Mouse (Mus musculus) adrenal gland, postnatal 25 days (tissue): ENCODE data around the gene Tln1. TPM values are rescaled to one million over a fixed set of nuclear protein-coding genes. Genes with fewer than 3 reads are reported as not detected.

ENCODE experiments used
- DNase-seq: peaks from one replicate; pipeline ENCODE4 v3.0.0; 2021; ENCODE audit warnings: mixed read lengths
- total RNA-seq: library from RNA; stranded (reverse); gene quantifications from 2 replicates; pipeline ENCODE4 v1.2.3, GENCODE M21; 2021

Gene Tln1
- total RNA-seq, 1 experiment from 2014 or later = 303 TPM

DNA sequence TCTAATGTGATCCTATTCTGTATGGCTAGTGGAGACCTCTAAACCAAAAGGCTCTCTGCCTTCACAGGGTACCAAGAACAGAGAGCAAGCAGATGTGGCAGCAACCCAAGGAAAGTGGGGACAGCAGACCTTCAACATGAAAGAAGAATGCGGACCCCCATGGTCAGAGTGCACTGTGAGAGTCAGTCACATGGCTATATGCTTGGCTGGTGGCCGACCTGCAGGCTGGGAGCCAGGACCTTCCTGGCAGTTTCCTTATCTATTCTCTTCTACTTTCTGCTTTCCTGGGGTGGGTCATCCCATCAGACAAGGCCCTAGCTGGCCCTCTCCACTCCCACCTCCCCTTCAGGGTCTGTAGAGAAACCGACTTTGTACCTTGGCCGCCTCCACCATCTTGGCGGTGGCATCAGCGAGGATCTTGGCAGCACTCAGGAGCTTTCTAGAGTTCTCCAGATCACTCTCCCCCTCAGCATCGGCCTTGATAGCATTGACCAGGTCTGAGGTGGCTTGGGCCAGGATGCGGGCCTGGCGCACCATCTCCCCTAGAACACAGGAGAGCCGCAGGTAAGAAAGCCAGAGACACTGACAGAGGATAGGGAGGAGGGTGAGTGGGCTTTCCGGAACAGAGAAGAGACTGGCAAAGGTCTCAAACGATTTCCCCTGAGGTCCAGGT lies 16.0 kb downstream of the Tln1 start:
- peak; percentile 69 for DNase-seq

DNA sequence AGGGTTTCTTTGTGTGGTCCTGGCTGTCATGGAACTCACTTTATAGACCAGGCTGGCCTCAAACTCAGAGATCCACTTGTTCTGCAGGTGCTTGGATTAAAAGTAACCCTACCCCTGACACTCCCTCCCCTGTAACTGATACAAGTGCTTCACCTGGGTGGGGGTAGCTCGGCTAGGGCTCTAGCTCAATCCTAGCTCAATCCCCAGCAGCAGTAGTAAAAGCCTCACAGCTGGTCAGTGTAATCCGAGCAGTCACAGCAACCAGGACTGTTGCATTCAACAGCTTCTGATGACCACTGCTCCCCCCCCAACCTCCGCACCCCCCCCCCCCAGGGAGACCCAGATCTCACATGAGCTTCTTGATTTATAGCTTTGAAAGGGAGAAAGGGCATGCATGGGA lies 20.4 kb downstream of the Tln1 start:
- no peak for DNase-seq

DNA sequence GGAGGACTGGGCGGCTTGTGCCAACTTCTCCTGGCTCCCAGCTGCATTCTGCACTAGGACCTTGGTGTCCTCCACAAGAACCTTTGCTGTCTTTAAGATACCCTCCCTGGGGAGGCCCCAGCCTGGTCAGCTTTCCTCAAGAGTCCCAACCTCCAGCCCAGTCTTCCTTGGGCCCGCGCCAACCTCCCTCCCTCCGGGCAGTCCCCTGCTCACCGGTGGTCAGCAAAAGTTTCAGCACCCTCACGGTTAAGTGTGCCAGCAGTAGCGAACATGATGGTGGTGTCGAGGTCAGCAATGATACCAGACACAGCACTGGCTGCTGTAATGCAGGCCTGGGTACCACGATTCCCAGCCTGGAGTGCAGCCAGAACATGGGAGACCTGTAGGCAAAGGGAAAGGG lies 26.5 kb downstream of the Tln1 start:
- DNase-seq = peak; percentile 19

DNA sequence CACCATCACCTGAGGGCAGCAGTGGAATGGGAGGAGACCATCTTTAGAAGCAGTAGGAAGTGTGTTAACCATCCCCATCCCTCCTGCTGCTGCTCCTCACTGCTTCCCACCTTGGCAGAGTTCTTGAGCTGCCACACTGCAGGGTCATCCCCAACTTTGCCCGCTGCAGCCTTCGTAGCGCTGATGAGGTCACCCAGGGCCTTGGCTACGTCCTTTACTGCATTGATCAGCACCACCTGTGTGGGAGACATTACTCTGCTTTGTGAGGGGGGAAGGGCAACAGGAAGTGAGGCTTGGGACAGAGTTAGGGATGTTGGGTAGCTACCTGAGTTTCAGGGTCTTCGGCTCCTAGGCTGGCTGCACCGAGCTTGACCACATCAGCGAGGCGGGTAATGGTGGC lies 26.9 kb downstream of the Tln1 start:
- DNase-seq = no peak

DNA sequence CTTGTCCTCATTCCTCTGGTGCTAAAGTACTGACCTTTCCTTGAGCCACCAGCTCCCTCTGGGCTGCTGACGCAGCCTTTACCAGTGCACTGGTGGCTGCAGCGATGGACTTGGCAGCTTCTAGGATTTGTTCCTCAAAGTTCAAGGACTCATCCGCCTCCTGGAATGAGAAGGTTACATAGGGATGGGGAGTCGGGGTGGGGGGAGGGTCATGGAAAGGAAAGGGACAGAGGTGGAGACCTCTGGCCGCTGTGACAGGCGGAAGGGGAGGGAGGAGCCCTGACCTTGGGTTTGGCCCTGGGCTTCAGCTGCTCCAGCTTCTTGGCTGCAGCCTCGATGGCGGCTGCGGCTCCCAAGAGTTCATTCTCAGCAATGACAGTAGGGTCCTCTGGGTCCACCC lies 29.2 kb downstream of the Tln1 start:
- peak; percentile 74 for DNase-seq

DNA sequence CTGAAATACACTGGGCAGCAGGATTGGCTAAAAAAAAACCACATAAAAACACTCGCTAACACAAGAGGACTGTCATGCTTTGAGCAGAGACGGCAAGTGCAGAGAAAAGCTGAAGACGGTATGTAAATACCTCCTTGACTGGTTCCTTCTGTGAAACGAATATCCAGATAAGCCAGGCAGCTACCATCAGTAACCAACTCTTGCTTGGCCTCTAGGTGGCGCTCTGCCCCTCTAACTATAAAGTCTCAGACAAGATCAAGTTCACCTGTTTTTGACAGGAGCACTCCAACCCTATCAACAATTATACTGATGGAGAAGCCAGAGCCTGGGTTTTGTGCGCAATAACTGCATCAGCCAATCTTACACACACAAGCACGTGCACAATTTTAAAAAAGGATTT lies 31.9 kb downstream of the Tln1 start:
- DNase-seq = peak; percentile 79

DNA sequence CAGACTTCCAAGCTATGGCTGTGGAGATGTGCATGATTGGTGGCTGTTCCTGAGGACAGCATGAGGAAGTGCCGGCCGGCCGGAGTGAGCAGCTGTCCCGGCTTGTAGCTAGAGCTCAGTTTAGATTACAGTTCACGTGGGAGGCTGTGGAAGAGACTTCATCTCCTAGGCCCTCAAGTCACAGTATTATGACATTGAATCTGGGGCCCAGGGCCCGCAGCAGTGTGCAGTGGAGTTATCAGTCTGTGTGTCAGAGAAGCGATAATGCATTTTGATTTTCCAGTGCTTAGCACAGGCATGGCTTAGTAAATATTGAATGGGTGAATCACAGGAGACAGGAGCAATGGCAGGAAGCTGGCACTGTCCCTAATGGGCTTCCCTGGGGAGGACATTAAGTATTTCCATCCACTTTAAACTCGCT lies 32.4 kb downstream of the Tln1 start:
- DNase-seq = peak; percentile 42

DNA sequence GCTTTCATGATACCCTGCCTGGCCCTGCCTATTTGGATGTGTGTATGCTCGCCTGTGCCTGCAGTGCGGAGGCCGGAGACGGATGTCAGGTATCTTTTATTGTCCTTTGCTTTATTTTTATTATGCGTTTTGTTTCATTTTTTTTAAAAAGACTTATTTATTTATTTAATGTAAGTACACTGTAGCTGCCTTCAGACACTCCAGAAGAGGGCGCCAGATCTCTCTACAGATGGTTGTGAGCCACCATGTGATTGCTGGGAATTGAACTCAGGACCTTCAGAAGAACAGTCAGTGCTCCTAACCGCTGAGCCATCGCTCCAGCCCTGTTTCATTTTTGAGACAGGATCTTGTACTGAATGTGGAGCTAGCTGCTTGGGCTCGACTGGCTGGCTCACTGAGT lies 34.0 kb downstream of the Tln1 start:
- DNase-seq = no peak

DNA sequence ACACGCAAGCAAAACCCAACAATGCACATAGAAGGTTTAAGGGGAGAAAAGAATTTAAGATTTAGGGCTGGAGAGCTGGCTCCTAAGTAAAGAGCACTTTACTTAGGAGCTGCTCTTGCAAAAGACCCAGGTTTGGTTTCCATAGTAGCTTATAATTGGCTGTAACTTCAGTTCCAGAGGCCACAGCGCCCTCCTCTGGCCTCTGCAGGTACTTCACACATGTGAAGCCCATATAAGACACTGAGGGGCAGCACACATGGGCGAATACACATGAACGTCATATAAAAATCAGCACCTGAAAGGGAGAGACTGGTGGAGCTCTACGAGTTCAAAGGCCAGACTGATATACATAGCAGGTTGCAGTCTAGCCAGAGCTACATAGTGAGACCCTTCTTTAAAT lies 34.6 kb downstream of the Tln1 start:
- DNase-seq = no peak

DNA sequence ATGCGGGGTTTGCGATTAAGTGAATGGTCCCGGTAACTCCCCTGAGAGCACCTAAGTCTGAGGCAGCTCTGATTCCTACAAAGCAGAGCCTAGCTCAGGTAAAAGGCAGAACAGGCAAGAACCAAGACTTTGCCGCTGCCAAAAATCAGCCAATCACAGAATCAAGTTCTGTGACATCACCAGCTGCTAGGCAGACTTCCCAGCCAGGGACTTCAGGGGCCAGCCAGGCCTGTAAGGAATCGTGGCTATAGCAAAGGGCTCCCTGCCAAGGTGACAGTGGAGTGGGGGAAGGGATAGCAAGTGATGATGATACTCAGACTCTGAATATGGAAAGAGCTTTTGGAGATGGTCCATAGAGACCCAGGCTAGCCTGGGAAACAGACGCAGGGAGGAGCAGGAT lies 42.5 kb downstream of the Tln1 start:
- DNase-seq = peak; percentile 86

DNA sequence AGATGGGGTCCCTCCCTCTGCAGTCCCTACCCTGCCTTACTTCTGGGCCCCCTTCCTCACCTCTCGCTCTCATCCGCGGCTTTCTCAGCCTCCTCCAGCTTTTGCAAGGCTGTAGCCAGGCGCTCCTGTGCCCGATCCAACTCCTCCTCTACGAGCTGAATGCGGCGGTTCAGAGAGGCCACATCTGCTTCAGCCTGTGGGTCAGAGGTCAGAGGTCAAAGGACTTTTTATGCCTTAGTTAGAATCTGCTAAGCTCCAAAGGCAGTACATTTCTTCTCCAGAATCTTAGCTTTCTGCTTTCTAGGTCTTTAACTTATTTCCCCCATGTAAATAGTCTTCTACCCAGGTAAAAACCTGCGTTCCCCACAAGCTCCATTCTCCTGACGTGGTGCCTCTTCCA lies 42.9 kb downstream of the Tln1 start:
- no peak for DNase-seq

DNA sequence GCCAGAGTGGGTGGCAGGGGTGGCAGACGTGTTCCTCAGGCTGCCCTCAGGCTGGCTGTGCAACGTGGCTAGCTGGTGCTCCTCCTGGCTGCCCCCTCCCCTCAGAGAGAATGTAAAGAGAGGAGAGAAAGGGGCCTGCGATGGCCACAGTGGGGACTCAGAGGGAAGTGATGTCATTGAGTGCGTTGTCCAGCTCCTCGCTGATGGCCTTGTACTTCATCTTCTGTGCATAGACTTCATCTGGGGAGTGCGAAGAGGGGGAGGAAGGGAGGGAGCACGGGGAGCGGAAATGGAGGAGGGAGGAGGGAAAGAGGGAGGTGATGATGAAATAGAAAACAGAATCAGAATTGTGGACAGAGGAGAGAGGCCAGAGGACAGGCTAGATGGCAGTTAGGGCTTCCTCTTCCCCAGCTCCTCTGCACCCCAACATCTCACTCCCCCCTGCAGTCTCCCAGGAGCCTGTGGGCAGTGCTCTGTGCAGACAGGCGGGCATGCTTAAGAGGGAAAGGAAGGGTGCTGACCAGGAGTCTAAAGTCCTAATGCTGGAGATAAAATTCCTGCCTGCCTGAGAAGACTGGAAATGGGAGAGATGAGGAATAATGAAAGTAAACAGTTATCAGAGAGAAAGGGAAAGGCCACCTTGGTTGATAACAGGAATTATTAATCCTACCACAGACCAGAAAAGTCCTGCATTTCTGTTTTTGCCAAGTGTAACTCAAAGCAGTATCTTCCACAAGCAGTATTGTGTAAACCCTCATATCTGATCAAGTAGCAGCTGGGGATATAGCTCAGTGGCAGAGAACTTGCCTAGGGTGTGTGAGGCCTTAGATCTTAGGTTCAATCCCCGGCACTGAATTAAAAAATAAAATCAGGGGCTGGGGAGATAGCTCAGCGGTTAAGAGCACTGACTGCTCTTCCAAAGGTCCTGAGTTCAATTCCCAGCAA lies 46.5 kb downstream of the Tln1 start:
- no peak for DNase-seq

DNA sequence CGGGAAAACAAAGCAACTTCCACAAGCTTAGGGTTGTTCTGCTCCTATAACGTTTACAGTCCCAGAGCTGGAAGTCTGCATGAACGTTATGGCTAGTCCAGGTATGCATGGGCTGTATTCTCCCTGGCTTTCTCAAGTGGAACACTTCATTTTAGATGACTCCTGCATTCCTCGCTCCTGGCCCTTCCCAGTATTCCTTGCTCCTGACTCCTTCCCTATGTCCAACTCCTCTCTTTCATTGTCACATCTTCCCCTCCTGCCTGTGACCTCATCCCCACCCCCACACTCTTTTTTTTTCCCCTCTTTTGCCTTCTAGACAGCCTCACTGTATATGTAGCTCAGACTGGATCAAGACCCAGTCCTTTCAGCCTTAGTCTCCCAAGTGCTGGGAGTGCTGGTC lies 48.7 kb downstream of the Tln1 start:
- DNase-seq = no peak

DNA sequence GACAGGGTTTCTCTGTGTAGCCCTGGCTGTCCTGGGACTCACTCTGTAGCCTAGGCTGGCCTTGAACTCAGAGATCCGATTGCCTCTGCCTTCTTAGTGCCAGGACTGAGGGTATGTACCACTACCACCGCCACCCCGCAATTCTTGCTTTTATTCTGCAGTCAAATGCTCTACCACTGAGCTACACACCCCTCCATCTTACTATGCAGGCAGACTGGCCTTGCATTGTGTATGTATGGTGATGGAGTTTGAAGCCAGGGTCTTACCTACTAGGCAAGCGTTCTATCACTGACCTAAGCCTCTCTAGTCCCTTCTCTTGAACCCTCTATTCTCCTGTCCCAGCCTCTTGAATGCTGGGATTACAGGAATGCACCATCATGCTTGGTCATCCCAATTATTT lies 49.2 kb downstream of the Tln1 start:
- DNase-seq = no peak

DNA sequence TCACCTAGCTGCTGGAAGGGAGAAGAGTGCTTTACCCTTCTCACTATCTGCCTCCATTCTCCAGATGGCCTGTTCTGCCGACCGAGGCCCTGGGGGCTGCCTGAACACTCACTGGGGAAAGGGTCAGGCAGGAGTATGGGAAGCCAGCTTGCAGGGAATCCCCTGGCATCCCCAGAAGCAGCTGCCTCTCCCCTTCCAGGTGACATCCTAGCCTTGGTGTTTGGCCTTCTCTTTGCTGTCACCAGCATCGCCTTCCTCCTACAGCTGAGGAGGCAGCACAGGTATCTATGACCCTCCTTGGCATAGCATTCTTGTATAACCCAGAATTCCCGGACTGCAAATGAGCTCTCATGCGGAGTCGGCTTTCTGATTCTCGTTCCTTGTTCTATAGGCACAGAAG lies 49.8 kb downstream of the Tln1 start:
- no peak for DNase-seq

DNA sequence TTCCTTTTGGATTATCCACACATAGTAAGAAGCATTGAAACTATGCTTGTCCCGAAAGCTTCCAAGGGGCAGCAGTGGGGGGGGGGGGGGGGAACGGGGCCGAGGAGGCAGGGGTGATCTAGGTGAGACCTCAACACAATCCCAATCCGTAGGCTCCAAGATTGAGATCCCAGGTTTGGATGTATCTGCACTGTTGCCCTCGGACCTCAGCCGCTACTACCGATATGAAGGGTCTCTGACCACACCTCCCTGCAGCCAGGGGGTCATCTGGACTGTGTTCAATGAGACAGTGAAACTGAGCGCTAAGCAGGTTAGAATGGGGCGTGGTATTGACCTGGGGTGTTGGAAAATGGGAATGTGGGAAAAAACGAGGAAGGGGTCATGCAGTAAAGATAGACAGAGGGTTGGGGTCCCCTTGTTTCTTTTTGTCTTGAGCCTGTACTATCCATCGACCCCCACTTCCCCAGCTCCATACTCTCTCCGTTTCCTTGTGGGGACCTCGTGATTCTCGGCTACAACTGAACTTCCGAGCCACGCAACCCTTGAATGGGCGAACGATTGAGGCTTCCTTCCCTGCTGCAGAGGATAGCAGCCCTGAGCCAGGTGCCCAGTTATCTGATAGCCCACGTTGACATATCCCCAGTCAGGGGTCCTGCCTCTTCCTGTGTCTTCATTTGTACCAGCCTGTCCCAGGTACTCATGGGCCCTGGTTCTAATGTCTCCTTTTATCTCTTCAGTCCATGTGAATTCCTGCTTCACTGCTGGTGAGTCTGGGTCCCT lies 50.6 kb downstream of the Tln1 start:
- DNase-seq = no peak

DNA sequence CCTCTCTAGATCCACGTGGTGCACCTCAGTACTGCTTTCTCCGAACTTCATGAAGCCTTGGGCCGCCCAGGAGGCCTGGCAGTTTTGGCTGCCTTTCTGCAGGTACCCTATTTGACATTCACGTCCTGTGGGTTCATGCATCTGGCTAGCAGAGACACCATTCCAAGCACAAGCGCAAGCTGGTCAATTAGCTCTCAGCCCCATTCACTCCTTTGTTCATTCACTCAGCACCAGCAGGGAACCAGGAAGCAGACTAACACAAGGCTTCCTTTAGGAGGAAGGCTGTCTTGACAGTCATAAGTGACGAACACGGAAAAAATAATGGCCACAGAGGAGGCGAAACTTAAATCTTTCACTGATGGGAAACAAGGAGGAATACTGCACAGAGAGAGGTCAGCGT lies 53.4 kb downstream of the Tln1 start:
- DNase-seq = no peak

DNA sequence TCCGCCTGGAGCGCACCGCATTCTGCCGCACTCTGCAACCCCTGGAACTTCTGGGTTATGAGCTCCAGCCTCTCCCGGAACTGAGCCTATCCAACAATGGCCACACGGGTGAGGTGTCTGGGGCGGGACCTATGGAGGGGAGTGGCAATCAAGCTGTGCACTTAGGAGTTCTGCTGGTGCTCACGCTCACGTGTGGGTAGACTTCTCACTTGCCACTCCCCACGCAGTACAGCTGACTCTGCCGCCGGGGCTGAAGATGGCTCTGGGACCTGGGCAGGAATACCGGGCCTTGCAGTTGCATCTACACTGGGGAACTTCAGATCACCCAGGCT lies 53.9 kb downstream of the Tln1 start:
- DNase-seq = peak; percentile 69

DNA sequence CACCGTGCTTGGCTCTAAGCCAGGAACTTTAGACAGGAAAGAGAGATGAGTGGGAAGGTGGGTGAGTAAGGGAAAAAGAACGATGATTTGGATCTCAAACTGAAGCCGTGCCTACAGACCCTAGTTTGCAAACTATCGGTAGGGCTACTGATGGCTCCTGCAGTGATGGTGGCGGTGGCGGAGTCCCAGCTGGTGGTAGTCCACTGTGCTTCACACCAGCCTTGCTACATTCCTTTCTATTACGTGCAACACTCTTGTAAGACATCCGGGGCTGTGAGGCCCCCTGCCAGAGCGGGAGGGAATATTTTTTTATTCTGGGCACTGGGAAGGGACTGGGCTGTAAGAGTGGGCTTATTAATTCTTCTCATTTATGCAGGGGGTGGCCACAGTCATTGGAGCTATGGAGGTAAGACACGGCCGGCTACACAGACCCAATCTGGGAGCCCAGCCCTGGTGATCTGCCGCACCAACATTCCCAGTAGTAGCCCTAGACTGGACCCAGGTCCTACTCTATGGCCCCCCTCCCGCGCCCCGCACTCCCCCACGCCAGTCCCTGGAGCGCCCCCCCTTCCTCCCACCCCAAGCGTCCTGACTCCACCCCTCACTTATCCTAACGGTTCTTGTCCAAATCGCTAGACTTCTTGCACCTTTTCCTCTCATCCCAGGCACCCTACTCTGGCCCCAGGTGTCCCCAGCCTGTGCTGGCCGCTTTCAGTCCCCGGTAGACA lies 54.4 kb downstream of the Tln1 start:
- DNase-seq = no peak

DNA sequence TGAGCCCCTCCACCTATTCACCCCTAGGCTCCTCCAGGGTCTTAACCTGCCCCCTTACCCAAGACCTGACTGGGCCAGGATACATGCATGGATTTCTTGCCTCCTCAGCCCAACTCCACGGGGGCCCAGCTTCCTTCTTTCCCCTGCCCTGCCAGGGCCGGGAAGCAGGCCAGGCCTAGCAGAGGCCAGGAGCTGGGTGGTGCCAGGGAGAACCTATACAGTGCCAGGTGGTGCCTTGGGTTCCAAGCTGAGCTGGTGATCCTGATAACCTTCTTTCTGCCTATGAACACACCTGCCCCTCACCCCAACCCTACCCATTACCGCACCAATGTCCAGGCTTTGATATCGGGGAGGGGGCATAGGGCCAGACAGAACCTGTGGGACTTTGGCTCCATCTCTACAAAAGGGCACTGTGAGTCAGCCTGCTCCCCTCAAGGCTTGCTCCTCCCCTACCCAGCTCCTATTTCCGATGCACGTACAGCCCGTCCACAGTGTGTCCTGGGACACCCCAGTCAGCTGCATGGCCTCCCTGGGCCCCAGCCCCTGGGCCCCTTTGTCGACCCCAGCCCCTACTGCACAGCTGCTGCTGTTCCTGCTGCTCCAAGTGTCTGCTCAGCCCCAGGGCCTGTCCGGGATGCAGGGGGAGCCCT lies 55.8 kb downstream of the Tln1 start, which contains the start of gene Car9:
Gene Car9, plus strand, starts transcription at position 431 of the 650 bp plus-strand sequence.
- DNase-seq = no peak

DNA sequence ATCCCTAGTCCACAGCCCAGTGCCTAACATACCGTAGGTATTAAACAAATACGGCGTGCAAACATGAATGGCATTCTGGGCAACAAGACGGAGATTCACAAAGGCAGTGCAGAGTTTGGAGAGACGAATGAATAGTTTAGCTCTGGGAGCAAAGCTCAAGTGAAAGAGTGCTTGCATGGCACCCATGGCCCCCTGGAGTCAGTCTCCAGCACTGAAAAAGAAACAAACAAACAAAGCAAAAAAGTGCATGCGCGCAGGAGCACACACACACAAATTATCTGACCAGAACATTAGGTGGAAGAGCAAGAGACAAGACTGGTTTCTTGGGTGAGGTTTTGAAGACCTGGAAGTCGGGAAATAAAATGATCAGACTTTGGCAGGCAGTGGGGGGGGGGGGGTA lies 56.4 kb downstream of the Tln1 start:
- DNase-seq = no peak

DNA sequence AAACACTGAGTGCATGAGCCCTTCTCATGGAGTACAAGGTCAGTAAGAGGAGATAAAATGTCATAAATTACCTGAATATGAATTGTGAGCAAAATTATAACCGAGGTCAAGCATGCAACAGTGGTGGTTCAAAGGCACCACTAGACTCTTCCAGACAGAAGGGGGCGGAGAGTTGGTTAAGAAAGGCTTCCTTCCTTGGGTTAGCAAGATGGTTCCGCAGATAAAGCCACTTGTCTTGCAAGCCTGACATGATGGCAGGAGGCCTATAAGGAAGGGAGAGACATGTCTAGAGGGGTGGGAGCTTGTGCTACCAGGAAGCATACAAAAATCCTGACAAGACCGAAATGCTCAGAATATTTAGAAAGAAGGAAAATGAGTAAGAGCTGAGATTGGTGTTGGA lies 58.2 kb downstream of the Tln1 start:
- no peak for DNase-seq
